Mouse (Mus musculus): ENCODE data around the gene Msmo1.

Gene Msmo1

GRCm38 (mm10) chr8:64711544-64711943 lies 22.0 kb downstream of the Msmo1 start:
- DNase-seq = no peak

- DNase-seq = no peak
Observed at GRCm38 (mm10) chr8:64707481-64707880, 26.1 kb downstream of the Msmo1 start.

GRCm38 (mm10) chr8:64703191-64703590 lies 30.4 kb downstream of the Msmo1 start:
- no peak for DNase-seq

GRCm38 (mm10) chr8:64692651-64693201 lies 40.9 kb downstream of the Msmo1 start, which contains the start of gene Cpe:
Cpe (minus strand) TSS chr8:64693054.
- peak; percentile 54 for DNase-seq

GRCm38 (mm10) chr8:64691591-64692401 lies 41.8 kb downstream of the Msmo1 start:
- DNase-seq = no peak

GRCm38 (mm10) chr8:64690845-64691244 lies 42.7 kb downstream of the Msmo1 start:
- DNase-seq = no peak

- no peak for DNase-seq
Observed at GRCm38 (mm10) chr8:64690306-64690705, 43.3 kb downstream of the Msmo1 start.

- no peak for DNase-seq
Observed at GRCm38 (mm10) chr8:64688741-64689140, 44.9 kb downstream of the Msmo1 start.

- DNase-seq = no peak
Observed at GRCm38 (mm10) chr8:64688161-64688560, 45.4 kb downstream of the Msmo1 start.

- DNase-seq = no peak
Observed at GRCm38 (mm10) chr8:64682501-64682900, 51.1 kb downstream of the Msmo1 start.

GRCm38 (mm10) chr8:64676381-64676780 lies 57.2 kb downstream of the Msmo1 start:
- no peak for DNase-seq

GRCm38 (mm10) chr8:64674951-64675585 lies 58.5 kb downstream of the Msmo1 start:
- DNase-seq = no peak

- DNase-seq = no peak
Observed at GRCm38 (mm10) chr8:64672920-64673319, 60.7 kb downstream of the Msmo1 start.

- no peak for DNase-seq
Observed at GRCm38 (mm10) chr8:64671937-64672336, 61.7 kb downstream of the Msmo1 start.
